Mouse (Mus musculus) adrenal gland, adult 8-10 months (tissue): ENCODE measurements around the gene Ppp3ca. TPM values are rescaled to one million over a fixed set of nuclear protein-coding genes. Genes with fewer than 3 reads are reported as not detected.

Experiments used
- DNase-seq: peaks from one replicate; pipeline ENCODE4 v3.0.0; 2022
- total RNA-seq, 4 experiments: library from RNA; stranded (reverse); gene quantifications; 2 replicates each; pipeline ENCODE4 v1.2.4; 2022

Gene Ppp3ca
- total RNA-seq, 4 experiments from 2014 or later = 42.5 to 52.3 (median 49.2) TPM

DNA sequence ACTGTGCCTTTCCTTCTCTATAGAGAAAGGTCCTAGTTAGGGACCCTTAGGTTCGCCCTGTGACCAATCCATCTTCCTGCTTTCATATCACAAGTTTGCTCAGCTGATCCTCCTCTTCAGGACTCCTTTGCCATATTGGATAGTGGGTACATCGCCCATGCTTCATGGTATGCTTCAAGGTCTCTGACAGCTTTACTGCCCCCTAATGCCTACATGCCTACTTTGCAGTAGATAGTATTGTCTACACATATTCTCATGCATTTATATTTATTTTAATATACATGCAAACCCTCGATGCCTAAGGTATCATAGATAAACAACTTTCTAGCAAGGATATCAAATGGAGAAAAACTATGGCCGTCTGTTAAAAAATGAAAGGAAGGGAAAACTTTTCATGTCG lies 193.2 kb downstream of the Ppp3ca start:
- DNase-seq = no peak

DNA sequence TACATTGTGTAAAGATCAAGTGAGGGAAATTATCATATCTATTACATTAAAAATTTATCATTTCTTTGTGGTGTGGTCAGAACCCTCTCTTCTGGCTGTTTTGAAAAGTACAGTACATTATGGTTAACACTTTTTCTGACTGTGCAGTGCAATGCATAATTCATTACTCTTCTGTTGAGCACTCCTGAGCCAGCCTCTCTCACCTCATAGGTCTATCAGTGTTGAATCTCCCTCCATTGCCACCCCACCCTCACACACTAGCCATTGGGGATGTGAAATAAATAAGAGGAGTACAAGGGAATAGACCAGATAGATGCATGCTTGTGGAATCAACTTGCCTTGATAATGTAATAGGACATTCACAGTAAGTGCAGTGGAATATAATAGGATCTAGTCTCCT lies 194.4 kb downstream of the Ppp3ca start:
- DNase-seq = no peak

DNA sequence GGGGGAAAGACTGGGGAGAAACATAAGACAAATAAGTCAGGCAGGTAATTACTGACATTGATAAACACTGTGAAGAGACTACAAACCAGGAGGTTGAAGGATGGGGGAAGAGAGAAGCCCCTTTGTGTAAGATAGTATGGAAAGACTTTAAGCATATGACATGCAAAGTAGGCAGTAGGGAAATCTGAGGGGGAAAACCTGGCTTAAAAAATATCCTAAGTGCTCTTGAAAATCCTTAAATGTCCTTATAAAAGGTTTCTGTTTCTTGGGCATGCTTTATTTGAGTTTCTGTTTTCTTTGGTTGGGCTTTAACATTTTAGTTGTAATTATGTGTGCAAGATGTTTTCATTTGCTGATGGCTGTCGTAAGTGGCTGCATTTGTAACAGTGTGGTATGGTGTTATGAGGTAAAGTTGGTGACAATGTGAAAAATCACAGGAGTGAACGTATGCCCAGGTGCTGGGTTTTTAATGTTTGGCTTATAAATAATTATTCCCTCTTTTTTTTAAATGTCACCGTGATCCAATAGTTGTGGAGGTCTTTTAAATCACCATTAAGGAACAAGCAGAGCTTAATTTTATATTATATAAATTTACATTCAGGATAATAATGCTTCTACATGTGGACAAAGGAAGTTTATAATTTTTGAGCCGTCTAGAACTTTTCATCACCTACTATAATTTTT lies 195.4 kb downstream of the Ppp3ca start:
- DNase-seq = no peak

DNA sequence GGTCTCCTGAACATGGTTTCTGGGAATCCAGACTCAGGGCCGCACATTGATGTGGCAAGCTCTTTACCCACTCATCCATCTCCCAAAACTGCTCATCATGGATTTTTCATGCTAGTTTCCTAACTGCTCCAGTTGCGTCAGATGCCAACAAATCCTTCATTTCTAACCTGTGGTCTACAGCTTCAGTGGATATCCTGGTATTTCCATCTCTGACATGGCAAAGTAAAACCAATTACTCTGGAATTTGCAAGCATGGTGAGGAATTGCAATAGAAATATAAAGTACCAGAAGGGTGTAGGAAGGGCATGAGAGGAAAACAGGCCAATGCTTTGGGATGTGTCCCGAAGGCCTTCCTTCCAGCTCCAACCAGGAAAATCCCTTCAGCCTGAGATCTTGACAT lies 196.2 kb downstream of the Ppp3ca start:
- DNase-seq = no peak

DNA sequence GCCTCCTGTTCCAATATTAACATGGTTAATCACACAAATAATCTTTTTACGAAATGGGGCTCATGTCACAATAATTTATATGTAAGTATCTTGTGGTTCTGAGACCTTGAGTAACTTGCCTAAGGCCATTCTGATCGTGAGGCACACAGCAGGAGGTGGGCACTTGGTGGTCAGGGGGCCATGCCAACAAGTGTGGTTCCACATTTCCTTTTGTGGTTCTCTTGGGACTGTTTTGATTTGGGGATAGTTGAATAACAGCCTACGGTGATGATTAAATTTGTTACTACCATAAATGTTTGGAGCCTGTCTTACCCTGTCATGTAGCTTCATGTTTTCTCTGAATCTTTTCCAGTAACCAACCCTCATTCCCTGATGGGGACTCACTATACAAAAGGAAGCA lies 196.6 kb downstream of the Ppp3ca start:
- no peak for DNase-seq

DNA sequence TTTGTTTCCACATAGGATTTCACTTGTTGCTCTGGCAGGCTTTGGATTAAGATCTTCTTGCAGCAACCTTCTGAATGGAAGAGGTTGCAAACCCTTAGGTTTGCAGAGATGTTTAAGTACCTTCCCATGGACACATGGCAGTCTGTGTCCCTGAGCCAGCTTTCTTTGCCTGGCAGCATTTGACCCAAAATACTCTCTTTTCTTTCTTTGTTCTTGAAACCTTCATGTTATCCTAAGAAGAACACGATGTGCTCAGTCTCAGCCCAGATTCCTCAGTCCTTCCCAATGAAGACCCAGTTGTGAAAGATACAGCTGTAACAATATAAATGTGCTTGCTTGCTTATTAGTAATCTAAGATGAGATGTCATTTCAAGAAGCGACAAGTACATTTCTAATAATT lies 197.4 kb downstream of the Ppp3ca start:
- no peak for DNase-seq

DNA sequence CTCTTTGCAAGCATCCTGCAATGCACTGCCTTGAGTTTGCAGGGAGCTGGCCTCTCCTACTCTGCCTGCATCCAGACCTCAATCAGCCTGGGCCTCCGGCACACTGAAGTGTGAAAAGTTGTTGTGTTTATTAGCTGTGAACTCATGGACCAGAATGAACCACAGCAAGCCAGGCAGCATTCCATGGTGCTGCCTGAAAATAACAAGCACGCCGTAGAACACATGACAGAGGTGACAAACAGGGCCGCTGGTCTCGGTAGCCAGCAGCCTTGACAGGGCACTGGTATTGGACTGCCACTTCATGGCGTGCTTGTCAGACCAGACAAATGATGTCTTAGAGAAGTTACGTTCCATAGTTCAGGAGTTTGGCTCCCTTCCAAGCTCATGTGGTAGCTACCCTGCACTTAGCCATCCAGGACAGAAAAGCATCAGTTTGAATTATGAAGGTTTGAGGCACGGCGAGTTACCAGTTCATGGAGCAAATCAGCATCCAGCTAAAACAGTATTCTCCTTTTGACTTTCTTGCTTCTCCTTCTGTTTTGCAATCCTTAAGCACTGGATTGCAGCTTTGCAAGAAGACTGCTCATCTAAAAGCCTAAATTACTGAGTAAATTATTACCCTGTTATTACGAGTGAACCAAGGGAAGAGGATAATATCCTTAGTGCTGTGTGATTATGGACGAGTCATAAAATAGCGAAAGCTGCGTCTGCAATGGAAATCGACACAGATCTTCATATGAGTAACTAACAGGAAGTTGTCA lies 202.0 kb downstream of the Ppp3ca start:
- DNase-seq = peak; percentile 21

DNA sequence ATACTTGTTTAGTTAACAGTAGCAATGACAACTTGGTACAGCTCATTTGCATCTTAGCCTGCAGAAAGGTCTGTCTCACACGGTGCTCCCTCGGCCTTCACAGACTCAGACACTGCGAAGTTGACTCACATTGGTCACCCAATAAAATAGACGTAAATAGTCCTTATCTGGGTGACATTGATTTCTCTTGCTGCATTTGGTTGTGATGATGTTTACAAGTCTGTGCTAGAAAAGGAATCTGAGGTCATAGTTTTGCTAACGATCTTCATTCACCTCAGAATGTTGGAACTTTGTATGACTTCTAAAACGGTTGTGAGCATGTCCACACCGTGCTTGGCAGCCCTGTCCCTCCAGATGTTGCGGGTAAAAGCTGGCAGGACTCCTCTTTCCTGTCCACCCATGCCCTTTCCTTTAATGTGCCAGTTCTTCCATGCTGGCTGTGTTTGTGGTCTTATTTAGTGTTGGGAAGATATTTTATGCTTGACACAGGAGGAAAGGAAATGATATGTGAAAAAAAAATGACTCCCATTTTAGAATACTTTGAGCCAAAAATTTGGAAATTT lies 202.7 kb downstream of the Ppp3ca start:
- no peak for DNase-seq

DNA sequence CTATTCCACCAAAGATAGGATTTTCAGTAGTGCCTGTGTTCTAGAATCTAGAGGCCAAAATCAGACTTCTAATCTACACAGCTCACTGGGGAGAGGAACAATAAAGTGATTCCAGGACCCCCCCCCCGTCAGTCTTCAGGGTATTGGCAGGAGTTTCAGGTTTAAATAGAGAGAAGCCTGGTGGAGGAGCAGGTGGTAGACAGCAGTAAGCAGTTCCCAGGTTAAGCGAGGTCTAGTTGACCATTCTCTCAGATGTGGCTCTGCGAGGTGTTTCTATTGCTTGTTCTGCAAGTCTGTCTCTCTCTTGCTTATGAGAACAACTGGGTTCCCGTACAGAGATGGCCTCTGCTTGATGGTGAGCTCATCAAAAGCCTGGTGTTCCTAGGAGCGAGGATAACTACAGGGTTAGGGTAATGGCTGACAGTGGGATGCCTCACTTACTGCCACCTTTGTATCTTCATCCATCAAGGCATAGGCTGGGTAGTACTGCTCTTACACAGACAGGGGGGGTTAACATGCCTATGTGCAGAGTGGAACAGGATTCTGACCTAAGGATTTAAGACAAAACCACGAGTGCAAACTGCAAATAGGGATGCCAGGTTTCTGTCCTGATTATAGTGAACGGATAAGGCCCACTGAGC lies 204.0 kb downstream of the Ppp3ca start:
- DNase-seq = no peak

DNA sequence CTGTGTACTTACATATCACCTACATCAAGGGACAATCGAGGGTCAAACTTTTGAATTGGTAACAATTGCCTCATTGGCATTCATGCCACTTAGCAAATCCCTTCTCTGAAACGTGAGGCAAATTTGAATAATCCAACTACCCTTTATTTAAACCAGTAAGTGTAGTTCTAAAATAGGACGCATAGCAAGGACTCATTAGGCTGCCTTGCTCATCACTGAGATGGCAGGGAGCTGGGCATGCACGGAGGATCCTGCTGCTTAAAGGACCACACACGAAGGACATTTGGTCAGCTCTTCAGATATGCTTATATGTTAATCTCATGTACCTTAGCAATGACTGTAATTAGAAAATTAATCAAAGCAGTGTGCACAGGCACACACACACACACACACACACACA lies 204.6 kb downstream of the Ppp3ca start:
- DNase-seq = no peak

DNA sequence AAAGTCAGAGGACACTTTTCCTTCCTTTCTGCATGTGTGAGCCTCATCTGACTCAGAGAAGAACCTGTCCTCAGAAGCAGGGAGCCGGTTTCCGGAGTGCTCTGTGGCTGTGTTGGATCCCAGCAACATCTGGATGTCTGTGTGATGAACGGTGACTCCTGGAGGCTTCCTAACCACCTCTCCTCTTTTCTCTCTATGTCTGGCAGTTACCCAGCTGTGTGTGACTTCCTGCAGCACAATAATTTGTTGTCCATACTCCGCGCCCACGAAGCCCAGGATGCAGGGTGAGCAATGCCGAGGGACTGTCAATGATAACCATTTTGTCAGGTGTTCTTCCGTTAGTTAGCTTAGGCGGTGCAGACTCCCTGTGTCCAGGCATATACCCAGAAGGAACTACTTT lies 217.8 kb downstream of the Ppp3ca start:
- no peak for DNase-seq

DNA sequence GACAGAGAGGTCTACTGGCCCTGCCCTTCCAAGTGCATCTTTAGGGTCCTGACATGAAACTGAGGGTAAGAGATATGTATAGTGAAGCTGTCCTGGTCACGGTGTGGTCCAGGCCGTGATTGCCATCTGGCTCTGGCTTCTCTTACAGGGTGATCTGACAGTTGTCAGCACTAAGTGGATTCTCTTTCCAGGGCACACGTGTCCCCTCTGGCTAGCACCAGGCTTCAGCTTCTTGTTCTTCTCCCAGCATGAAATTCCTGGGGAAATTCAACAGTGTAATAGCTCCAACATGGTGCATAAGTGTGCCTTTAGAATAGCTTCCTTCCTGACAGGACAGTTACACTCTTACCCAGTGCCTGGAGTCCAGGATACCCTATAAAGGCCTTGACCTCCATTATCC lies 222.2 kb downstream of the Ppp3ca start:
- DNase-seq = no peak

DNA sequence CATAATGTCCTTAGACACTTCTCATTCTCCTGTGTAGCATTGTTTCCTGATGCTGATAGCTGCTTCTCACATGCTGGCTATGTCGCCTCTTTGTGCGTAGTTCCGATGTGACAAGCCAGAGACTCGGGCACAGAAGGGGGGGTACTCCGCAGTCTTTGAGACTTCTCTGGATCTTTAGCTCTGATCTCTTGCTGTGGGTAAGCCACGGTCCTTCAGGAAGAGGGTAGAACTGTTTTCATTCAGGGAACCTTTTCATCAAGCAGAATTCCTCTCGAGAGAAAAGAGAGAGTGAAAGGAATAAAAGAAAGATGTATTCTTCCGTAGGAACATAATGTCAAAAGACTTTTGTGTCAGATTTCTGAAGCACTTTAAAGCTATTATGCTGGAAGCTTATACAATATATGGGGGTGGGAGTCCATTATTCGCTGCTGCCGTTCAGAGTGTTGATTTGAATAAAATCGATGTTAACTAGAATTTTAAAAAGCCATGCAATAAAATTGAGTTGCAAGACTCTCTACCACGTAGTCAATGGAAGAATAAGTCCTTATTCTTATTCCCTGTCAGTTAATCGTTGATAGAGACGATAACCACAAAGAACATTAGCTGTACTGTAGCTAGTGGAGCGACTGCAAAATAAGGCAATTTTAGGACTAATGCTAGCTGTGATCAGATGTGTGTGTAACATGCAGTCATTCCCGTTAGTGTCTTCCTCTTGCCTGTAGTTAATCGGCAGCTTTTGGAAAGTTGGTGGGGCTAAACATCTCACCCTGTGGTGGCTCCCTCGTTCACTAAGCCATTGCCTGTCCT lies 223.9 kb downstream of the Ppp3ca start:
- no peak for DNase-seq

DNA sequence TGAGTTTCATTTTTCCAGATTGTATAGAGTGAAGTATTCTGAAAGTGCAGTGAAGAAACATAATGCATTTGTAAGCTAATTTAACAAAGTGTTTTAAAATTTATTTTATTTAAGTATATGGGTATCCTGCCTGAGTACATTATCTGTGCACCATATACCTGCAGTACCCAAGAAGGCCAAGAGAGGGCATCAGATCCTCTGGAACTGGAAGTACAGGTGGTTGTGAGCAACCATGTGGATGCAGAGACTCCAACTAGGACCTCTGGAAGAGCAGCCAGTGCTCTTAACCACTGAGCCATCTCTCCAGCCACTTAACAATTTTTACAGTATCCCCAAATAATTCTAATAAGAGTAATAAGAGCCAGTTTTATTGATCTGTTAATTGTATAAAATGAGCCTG lies 225.6 kb downstream of the Ppp3ca start:
- DNase-seq = no peak

DNA sequence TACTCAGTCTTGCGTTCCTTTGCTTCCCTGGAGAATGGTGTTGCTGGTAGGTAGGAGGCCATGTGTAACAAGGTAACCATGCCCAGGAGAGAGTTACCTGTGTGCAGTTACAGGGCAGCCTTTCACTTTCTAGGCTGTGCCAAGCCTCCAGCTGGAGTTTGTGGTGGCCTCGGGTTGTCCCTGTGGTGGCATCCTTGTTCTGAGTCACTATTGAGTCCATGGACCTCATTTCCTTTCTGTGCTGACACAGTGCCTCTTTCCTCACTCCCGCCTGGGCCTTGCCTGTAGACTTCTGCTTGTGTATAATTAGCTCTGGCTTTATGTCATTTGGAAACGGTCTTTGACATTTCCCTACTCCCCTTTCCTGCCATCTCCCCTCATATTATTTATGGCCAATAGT lies 226.4 kb downstream of the Ppp3ca start:
- no peak for DNase-seq

DNA sequence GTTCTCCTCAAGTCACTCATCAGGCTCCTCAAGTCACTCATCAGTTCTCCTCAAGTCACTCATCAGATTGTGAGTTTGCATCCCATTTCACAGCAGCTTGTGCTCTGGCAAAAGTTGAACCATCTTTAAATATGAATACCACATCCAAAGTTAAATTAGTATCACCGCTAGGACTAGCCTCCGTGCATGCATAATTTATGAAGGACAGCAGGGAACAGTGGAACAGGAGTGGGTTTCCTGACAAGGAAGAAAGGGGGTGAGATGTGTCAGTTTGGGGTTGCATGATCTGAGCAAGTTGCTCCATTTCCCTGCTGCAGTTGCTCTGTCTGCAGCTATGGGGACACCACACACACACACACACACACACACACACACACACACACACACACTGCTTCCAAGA lies 229.8 kb downstream of the Ppp3ca start:
- no peak for DNase-seq

DNA sequence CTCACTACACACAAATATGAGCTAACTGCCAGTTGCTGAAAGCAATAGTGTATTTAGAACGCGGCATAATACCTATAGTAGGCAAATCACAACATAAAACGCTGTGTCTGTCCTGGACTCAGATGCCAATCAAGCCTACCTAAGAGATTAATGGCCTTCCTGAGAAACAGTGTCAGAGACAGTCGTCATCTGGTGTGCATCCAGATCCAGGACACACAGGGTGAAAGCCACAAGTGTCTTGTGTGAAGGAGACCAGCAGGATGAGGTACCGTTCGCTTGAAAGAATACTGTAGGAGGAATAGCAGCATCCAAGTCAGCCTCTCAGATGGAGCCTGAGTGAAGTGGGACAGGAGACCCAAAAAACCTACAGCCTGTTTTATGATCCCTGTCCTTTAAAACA lies 231.1 kb downstream of the Ppp3ca start:
- no peak for DNase-seq

DNA sequence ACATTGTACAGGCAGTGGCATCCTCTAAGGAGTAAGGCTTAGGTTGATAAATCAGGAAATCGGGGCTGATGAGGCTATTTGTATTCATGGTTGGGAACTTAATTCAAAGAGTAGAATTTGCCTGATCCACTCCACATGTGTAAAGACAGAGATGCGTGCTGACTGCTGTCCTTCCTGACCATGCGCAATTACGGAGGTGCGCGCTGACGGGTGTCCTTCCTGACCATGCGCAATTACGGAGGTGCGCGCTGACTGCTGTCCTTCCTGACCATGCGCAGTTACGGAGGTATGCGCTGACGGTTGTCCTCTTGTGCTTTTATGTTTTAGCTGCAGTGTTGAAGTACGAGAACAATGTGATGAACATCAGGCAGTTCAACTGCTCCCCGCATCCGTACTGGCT lies 232.9 kb downstream of the Ppp3ca start:
- DNase-seq = no peak

DNA sequence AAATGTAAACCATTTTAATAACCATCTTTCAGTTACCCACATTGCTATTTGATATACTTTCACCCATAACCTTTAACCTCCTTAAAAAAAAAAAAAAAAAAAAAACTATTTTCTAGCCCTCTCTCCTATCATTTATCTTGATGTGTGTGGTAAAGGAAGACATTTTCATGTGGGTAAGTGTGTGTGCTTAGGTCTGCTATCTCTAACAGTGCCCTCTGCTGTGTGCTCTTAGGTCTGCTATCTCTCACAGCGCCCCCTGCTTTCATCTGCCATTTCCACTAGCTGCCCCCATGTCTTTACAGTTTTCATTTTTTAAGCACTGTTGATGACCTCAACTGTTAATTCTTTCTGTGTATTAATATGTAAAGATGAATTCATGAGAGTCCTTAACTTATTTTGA lies 235.7 kb downstream of the Ppp3ca start:
- no peak for DNase-seq

DNA sequence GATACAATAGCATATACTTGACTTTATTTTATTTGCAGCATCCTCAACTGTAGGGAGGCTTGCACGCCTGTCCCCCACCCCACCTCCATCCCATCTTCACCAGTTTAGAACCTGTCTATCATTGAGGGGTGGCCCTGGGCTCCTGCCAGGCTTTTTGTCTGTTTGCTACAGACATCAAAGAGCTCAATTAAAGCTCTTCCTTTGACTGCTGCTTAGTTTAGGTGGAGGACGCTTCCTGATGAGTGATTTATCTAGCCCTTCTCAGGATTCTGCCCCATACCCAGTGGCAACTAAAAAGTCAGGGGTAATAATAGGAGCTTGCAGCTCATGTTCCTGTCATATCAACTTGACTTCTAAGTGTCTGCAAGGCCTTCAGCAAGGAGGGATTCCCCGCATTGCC lies 239.6 kb downstream of the Ppp3ca start:
- DNase-seq = no peak

DNA sequence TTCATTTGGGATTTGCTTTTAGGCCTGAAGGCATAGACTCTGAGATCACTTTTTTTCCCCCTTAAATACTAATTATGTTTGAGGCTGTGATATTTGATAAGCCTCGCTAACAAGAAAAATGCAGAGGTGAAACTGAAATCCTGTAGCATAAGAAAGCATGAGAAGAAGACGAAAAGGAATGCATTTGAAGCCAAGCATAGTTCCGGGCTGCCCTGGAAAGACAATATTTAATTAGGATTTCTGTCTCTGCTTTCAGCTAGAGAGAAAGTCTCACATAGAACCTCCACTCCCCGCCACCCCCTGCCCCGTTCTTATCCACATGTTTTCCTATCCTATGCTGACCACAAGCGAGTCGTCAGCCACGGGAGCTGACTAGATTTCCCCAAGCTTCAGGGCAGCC lies 241.4 kb downstream of the Ppp3ca start:
- DNase-seq = no peak

DNA sequence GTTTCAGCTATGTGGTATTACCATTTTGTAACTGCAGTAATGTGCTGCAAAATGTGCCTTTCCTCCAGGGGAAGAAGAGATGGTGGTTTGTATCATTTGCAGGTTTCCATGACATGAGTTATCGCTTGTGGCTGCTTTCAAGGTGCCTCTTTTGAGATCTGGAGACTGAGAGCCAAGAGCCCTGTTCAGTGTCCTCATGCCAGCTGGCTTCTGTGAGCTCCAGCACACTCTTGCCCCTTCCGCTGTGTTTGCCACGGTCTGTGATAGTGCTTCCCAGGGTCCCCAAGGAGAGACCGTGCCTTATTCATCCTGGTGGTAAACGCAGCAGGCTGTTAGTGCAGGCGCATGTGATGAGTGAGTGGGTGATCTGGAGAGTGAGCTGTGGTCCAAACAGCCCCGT lies 247.2 kb downstream of the Ppp3ca start:
- no peak for DNase-seq

DNA sequence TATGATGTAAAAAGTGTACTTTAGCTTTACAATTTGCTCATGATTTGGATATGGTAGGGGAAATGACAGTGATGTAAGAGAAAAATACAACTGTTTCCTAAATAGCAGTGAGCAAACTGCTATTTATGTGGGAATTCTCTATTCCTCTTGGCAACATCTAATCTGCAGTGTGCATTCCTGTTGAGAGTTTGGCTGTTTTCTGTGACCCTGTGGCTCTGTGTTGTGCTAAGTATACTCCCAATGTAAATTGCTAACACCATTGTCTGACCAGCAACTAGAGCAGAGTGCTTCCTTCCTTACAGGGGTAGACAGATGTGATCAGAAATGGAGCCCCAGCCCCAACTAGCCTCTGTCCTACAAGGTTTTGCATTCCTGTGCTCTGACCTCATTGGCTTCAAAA lies 263.1 kb downstream of the Ppp3ca start:
- DNase-seq = no peak
